Mouse (Mus musculus) lung, embryonic 15.5 days (tissue): ENCODE data around the gene Nyap1. TPM values are rescaled to one million over a fixed set of nuclear protein-coding genes. Genes with fewer than 3 reads are reported as not detected.

Source experiments
- ATAC-seq: fragments of 200-750 bp; cut with Nextera tagmentation; 2 replicates; pipeline ENCODE4 v1.8.0; 2017; ENCODE audit warnings: moderate number of reproducible peaks, borderline replicate concordance; ENCODE audit not compliant: low FRiP score, low TSS enrichment; ENCODE audit errors: extremely low read depth
- H3K27ac ChIP-seq: fragments of 300-500 bp; sonication (generic); 2 replicates; pipeline ENCODE4 v1.5.1; 2015; ENCODE audit warnings: moderate library complexity, mild to moderate bottlenecking, inconsistent platforms
- H3K27me3 ChIP-seq: fragments of 300-500 bp; sonication (generic); 2 replicates; pipeline ENCODE4 v1.6.1; 2015; ENCODE audit warnings: inconsistent platforms
- H3K36me3 ChIP-seq: fragments of 300-500 bp; sonication (generic); 2 replicates; pipeline ENCODE4 v1.6.1; 2015; ENCODE audit warnings: inconsistent platforms
- H3K4me1 ChIP-seq: fragments of 300-500 bp; sonication (generic); 2 replicates; pipeline ENCODE4 v1.6.1; 2015; ENCODE audit warnings: inconsistent platforms
- H3K4me2 ChIP-seq: fragments of 300-500 bp; sonication (generic); 2 replicates; pipeline ENCODE4 v1.6.1; 2015; ENCODE audit warnings: inconsistent platforms, mild to moderate bottlenecking, moderate library complexity
- H3K4me3 ChIP-seq: fragments of 300-500 bp; sonication (generic); 2 replicates; pipeline ENCODE4 v1.5.1; 2015; ENCODE audit warnings: mild to moderate bottlenecking, inconsistent platforms
- H3K9ac ChIP-seq: fragments of 300-500 bp; sonication (generic); 2 replicates; pipeline ENCODE4 v1.6.1; 2015; ENCODE audit warnings: inconsistent platforms
- H3K9me3 ChIP-seq: fragments of 300-500 bp; sonication (generic); 2 replicates; pipeline ENCODE4 v1.6.1; 2016; ENCODE audit warnings: inconsistent platforms
- WGBS: fragments of 180-500 bp; shearing (Covaris S2); methylation state at CpG from one replicate; pipeline ENCODE4 v1.1.7; 2015; 5-methylcytosine and 5-hydroxymethylcytosine counted together
- polyA plus RNA-seq: library from polyadenylated mRNA; unstranded; fragments of >200 nt; fragmentation: Nextera tagmentation; extraction: Ambion mirVana; gene quantifications from 2 replicates; pipeline ENCODE4 v1.2.1, GENCODE M21; 2015

Nyap1 gene
- polyA plus RNA-seq, 1 experiment from 2014 or later = 1.8 TPM

DNA sequence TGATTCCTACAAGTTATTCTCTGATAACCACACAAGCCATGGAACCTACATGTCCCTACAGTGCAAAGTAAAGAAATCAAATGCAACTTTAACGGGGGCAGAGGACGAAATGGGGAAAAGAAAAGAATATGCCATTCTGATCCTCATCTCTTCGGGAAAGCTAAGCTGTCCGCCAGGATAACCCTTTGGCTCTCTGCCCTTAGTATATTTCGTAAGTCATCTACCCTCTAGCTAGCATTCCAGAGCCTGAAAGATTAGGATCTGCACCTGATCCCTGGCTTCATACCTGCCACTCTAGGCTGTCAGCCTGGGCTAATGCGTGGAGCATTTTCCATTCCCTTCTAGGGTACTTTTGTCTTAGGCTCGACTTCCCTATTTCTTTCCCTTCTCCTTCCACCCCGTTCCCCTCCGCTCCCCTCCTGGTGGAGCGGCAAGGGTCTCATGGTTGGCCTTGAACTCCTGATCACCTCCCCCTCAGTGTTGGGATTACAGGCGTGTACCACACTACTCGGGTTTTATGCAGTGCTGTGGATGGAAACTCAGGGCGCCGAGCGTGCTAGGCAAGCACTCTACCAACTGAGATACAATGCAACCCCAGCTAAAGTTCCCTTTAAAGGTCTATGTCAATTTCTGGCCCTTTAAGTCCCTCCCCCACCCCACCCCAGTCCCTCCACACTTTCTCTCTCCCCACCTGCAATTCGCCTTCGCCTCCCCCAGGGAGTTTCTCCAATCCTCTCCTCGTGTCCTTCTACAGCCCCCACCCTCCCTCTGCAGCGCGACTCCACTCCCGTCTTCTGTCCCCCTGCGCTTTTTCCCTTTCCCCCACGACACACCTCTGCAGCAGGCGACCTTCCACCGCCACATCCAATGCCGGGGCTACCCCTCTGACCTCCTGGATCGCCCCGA, 57.8 kb downstream of the Nyap1 start:
- peak overlapping the region; percentile 97 for H3K4me2 ChIP-seq
- no peaks in the 10 kb centered on the region for H3K27me3 ChIP-seq
- 5% methylated on average over 28 of the region's 28 CpGs for WGBS
- H3K36me3 ChIP-seq = no peaks in the 10 kb centered on the region
- 0 out of 2 replicates have a peak, but pooled peaks have one; percentile 0 for ATAC-seq
- H3K4me3 ChIP-seq = peak overlapping the region; percentile 77
- H3K9ac ChIP-seq = peak overlapping the region; percentile 55
- H3K9me3 ChIP-seq = no peaks in the 10 kb centered on the region
- peaks cover 17% of the 10 kb centered on the region for H3K4me1 ChIP-seq
- H3K27ac ChIP-seq = peak overlapping the region; percentile 75

- Histone ChIP-seq H3K9ac (no peak overlapping the region), H3K27ac (no peak overlapping the region), H3K27me3 (no peaks in the 10 kb centered on the region), H3K4me2 (no peak overlapping the region), H3K4me3 (no peak overlapping the region), H3K4me1 (peaks cover 17% of the 10 kb centered on the region), H3K36me3 (0 out of 2 replicates have a peak, but pooled peaks cover 3% of the 10 kb centered on the region), H3K9me3 (no peaks in the 10 kb centered on the region)
- no peak for ATAC-seq
- WGBS = 82% methylated on average over 6 of the region's 6 CpGs
Observed at GRCm38 (mm10) chr5:137682526-137682925, 58.9 kb downstream of the Nyap1 start.

Other genes with a start within 250 kb of the Nyap1 start
- 54.1 and 58.4 TPM in 2 replicates for gene Pop7, start 239.1 kb downstream of the Nyap1 start, polyA plus RNA-seq
- 11.8 and 12.1 TPM in 2 replicates for gene Gigyf1, start 223.1 kb downstream of the Nyap1 start, polyA plus RNA-seq
- 0.55 and 0.66 TPM in 2 replicates for gene Epo, start 208.4 kb downstream of the Nyap1 start, polyA plus RNA-seq
- gene Gnb2, start 208.1 kb downstream of the Nyap1 start, polyA plus RNA-seq = 414 and 437 TPM in 2 replicates
- gene Actl6b, start 188.1 kb downstream of the Nyap1 start, polyA plus RNA-seq = 0.24 and 0.71 TPM in 2 replicates
- gene Tfr2, start 171.8 kb downstream of the Nyap1 start, polyA plus RNA-seq = 0.31 and 0.40 TPM in 2 replicates
- gene Mospd3, start 140.5 kb downstream of the Nyap1 start, polyA plus RNA-seq = 31.6 and 32.8 TPM in 2 replicates
- 130 TPM in 2 replicates for gene Pcolce, start 127.8 kb downstream of the Nyap1 start, polyA plus RNA-seq
- 0.08 and 0.21 TPM in 2 replicates for gene Fbxo24, start 112.6 kb downstream of the Nyap1 start, polyA plus RNA-seq
- 35.7 and 37.1 TPM in 2 replicates for gene Lrch4, start 112.5 kb downstream of the Nyap1 start, polyA plus RNA-seq
- gene Gm20605, start 112.4 kb downstream of the Nyap1 start, polyA plus RNA-seq = 9.4 and 9.6 TPM in 2 replicates
- gene Sap25, start 100.3 kb downstream of the Nyap1 start, polyA plus RNA-seq = 6.5 and 8.3 TPM in 2 replicates
- gene Irs3, start 95.9 kb downstream of the Nyap1 start, polyA plus RNA-seq = 0.06 TPM in 1 of 2 replicates, not detected in the other
- gene Agfg2, start 56.9 kb downstream of the Nyap1 start, polyA plus RNA-seq = 15.5 and 16.7 TPM in 2 replicates
- gene Tsc22d4, start 4.1 kb upstream of the Nyap1 start, polyA plus RNA-seq = 136 and 150 TPM in 2 replicates
- gene Ppp1r35, start 37.2 kb upstream of the Nyap1 start, polyA plus RNA-seq = 33.7 and 33.9 TPM in 2 replicates
- 11.5 and 12.3 TPM in 2 replicates for gene Mepce, start 46.0 kb upstream of the Nyap1 start, polyA plus RNA-seq
- gene Zcwpw1, start 46.2 kb upstream of the Nyap1 start, polyA plus RNA-seq = 23.1 and 28.2 TPM in 2 replicates
- gene Pilra, start 94.7 kb upstream of the Nyap1 start, polyA plus RNA-seq = 3.4 and 4.0 TPM in 2 replicates
- 0.76 and 0.78 TPM in 2 replicates for gene Pilrb1, start 116.5 kb upstream of the Nyap1 start, polyA plus RNA-seq
- gene Pilrb2, start 130.2 kb upstream of the Nyap1 start, polyA plus RNA-seq = 0.83 and 1.1 TPM in 2 replicates
- gene Cyp3a13, start 180.0 kb upstream of the Nyap1 start, polyA plus RNA-seq = 0.33 and 0.37 TPM in 2 replicates
- 0.10 and 0.12 TPM in 2 replicates for gene Gjc3, start 221.5 kb upstream of the Nyap1 start, polyA plus RNA-seq
- gene Azgp1, start 239.9 kb upstream of the Nyap1 start, polyA plus RNA-seq = 0.17 TPM in 1 of 2 replicates, not detected in the other